Mouse (Mus musculus) kidney, postnatal 4 days (tissue): ENCODE measurements around the gene Rtn1.
"Not testable (repeated sequence)": the region's sequence is repeated elsewhere in the genome, so short reads cannot be mapped to it uniquely, and the experiment has no call there.

Experiments
- DNase-seq, 2 experiments: peaks; one replicate each; pipeline ENCODE4 v3.0.0; 2021; ENCODE audit warnings: mixed read lengths in 2 of 2

The Rtn1 gene

GRCm38 (mm10) chr12:72323778-72324177 lies 85.1 kb downstream of the Rtn1 start:
- DNase-seq = no peak

GRCm38 (mm10) chr12:72315732-72316465 lies 93.0 kb downstream of the Rtn1 start:
- no peak for DNase-seq

GRCm38 (mm10) chr12:72310818-72311217 lies 98.0 kb downstream of the Rtn1 start:
- no peak for DNase-seq

GRCm38 (mm10) chr12:72308506-72308905 lies 100.3 kb downstream of the Rtn1 start:
- no peak for DNase-seq

- DNase-seq = no peak
Observed at GRCm38 (mm10) chr12:72306281-72306680, 102.6 kb downstream of the Rtn1 start.

GRCm38 (mm10) chr12:72305421-72305820 lies 103.4 kb downstream of the Rtn1 start:
- DNase-seq = no peak

GRCm38 (mm10) chr12:72304985-72305384 lies 103.9 kb downstream of the Rtn1 start:
- no peak for DNase-seq

- DNase-seq = no peak
Observed at GRCm38 (mm10) chr12:72304347-72304688, 104.5 kb downstream of the Rtn1 start.

GRCm38 (mm10) chr12:72303624-72304346 lies 105.1 kb downstream of the Rtn1 start:
- no peak for DNase-seq

- peak in 1 of 2 experiments; percentile 14 for DNase-seq
Observed at GRCm38 (mm10) chr12:72301431-72301830, 107.4 kb downstream of the Rtn1 start.

GRCm38 (mm10) chr12:72300971-72301370 lies 107.9 kb downstream of the Rtn1 start:
- no peak for DNase-seq

GRCm38 (mm10) chr12:72298222-72298621 lies 110.6 kb downstream of the Rtn1 start:
- peak; percentile 10 to 25 for DNase-seq

GRCm38 (mm10) chr12:72296552-72296951 lies 112.3 kb downstream of the Rtn1 start:
- no peak for DNase-seq

- DNase-seq = not testable (repeated sequence)
Observed at GRCm38 (mm10) chr12:72293185-72293584, 115.7 kb downstream of the Rtn1 start.

- DNase-seq = no peak
Observed at GRCm38 (mm10) chr12:72292566-72292965, 116.3 kb downstream of the Rtn1 start.

GRCm38 (mm10) chr12:72291266-72291665 lies 117.6 kb downstream of the Rtn1 start:
- no peak for DNase-seq

- DNase-seq = no peak
Observed at GRCm38 (mm10) chr12:72288215-72288614, 120.6 kb downstream of the Rtn1 start.

- no peak for DNase-seq
Observed at GRCm38 (mm10) chr12:72287332-72288004, 121.4 kb downstream of the Rtn1 start.

- DNase-seq = no peak
Observed at GRCm38 (mm10) chr12:72285366-72286345, 123.2 kb downstream of the Rtn1 start.

GRCm38 (mm10) chr12:72284576-72284975 lies 124.3 kb downstream of the Rtn1 start:
- DNase-seq = no peak

- DNase-seq = no peak
Observed at GRCm38 (mm10) chr12:72279129-72279875, 129.6 kb downstream of the Rtn1 start.
